Comparison of ENCODE assay signal across 8 mouse cellular contexts in the genomic region with DNA sequence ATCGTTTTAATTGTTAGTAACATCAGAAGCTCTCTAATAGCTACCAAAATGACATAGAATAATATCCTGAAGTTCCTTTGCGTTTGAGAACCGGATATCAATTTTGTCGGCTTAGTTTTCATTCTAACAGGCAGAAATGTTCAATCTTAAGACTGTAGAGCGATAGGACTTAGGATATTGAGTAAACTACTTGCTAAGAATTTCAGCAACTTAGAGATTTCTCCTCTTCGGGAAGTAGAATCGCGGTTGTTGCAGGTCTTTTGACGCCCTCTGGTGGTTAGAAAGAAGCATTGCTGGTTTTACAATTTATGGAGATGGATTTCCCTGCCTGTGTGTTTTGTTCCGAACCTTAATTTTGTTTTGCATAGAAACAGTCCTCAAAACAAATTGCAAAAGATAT. TPM values are rescaled to one million over a fixed set of nuclear protein-coding genes. Genes with fewer than 3 reads are reported as not detected.
A peak's percentile ranks its signal among the peaks of the same experiment; 100 is the strongest.
DNase-seq lines count a peak whose midpoint lies in the region; ATAC-seq and TF ChIP-seq lines count a peak whose summit lies in the region.

No protein-coding gene starts in this region.

- no peak overlapping the region for H3K27ac ChIP-seq in heart, embryonic 16.5 days (ENCODE audit: low read length)
- H3K27ac ChIP-seq in spleen, adult 2 months (ENCODE audit: insufficient read depth, low read length): no peak overlapping the region

- ATAC-seq in heart, embryonic 16.5 days (replicated peaks; ENCODE audit: extremely low read depth, insufficient read depth, low FRiP score): no peak

- intact Hi-C loops in heart, postnatal 36 days (cut with DNase I): loop anchor here (2.0 to 10.0 kb wide), 2 partner anchors 747 to 1015 kb away; partner anchors contain the start of gene Hcn1

- H3K4me1 ChIP-seq in heart, embryonic 16.5 days (ENCODE audit: control insufficient read depth, insufficient read depth, low read length): no peaks in the 10 kb centered on the region
- no peaks in the 10 kb centered on the region for H3K4me1 ChIP-seq in spleen, adult 2 months (ENCODE audit: control insufficient read depth, insufficient read depth, insufficient read length)

- no peak for DNase-seq in heart, postnatal 36 days
- no peak for DNase-seq in spleen, adult 2 months (ENCODE audit: low read depth in 1 of 2, low spot score in 2 of 2)
- no peak for DNase-seq in spleen, postnatal 36 days (ENCODE audit: low spot score in 2 of 2)
- peak; percentile 79 for DNase-seq in embryo, embryonic 10.5 days (ENCODE audit: low spot score)
- DNase-seq in splenic B cell, adult 2 months (ENCODE audit: low read depth, low spot score): peak; percentile 27
- DNase-seq in urinary bladder, postnatal 4 days (ENCODE audit: low spot score in 2 of 2): no peak
- DNase-seq in kidney, postnatal 4 days: no peak

- H3K27me3 ChIP-seq in heart, embryonic 16.5 days (ENCODE audit: control insufficient read depth, insufficient read depth, low read length): no peaks in the 10 kb centered on the region
- no peaks in the 10 kb centered on the region for H3K27me3 ChIP-seq in spleen, adult 2 months (ENCODE audit: control insufficient read depth, insufficient read depth, low read length)
- H3K27me3 ChIP-seq in splenic B cell, adult 2 months (ENCODE audit: control insufficient read depth, insufficient read depth, low read length, poor library complexity, severe bottlenecking): no peaks in the 10 kb centered on the region

- 18% methylated on average over 10 of the region's 10 CpGs for WGBS in heart, embryonic 16.5 days
- 22% methylated on average over 10 of the region's 10 CpGs for WGBS in spleen, adult 2 months

- no peak overlapping the region for H3K9ac ChIP-seq in heart, embryonic 16.5 days (ENCODE audit: low read length)

- peak overlapping the region; percentile 49; the same call in 1 of the 2 replicates for H3K4me2 ChIP-seq in heart, embryonic 16.5 days (ENCODE audit: low read depth, low read length)

- H3K4me3 ChIP-seq in heart, embryonic 16.5 days (ENCODE audit: low read length): no peak overlapping the region
- no peak overlapping the region for H3K4me3 ChIP-seq in spleen, adult 2 months (ENCODE audit: extremely low read depth, insufficient read depth, insufficient read length)

- peak; percentile 11; the same call in 1 of the 2 replicates for TF ChIP-seq CTCF in spleen, adult 2 months (IDR thresholded peaks at IDR 0.05; ENCODE audit: extremely low read depth, insufficient read depth, insufficient read length, insufficient replicate concordance)

- TF ChIP-seq POLR2A in spleen, adult 2 months (IDR thresholded peaks at IDR 0.05; ENCODE audit: low read depth, low read length): no peak

- H3K9me3 ChIP-seq in heart, embryonic 16.5 days (replicated peaks; ENCODE audit: control insufficient read depth, low read length): no peaks in the 10 kb centered on the region

- H3K36me3 ChIP-seq in heart, embryonic 16.5 days (ENCODE audit: control insufficient read depth, insufficient read depth): no peaks in the 10 kb centered on the region
- H3K36me3 ChIP-seq in spleen, adult 2 months (ENCODE audit: control insufficient read depth, insufficient read depth, low read length): no peaks in the 10 kb centered on the region
- no peaks in the 10 kb centered on the region for H3K36me3 ChIP-seq in splenic B cell, adult 2 months (ENCODE audit: control insufficient read depth, insufficient read depth, low read length, poor library complexity, severe bottlenecking)

RNA-seq across cellular contexts. Expression of gene B430218F22Rik, which starts 36.2 kb away (rescaled TPM):
- polyA plus RNA-seq in heart, embryonic 16.5 days (2015; fragmentation: Nextera tagmentation; extraction: Ambion mirVana): 0.75 and 0.76 TPM in 2 replicates
- under 1 TPM in 1 of 2 experiments, not detected in 1; 0.30 TPM for total RNA-seq in heart, postnatal 36 days (2021)
- 0.07 and 0.13 TPM in 2 replicates for polyA plus RNA-seq in spleen, adult 2 months (2012; rRNA removed)

RNA-seq across cellular contexts. Expression of gene Mrps30, which starts 36.8 kb away (rescaled TPM):
- polyA plus RNA-seq in heart, embryonic 16.5 days (2015; fragmentation: Nextera tagmentation; extraction: Ambion mirVana): 31.3 and 38.4 TPM in 2 replicates
- 10 to 100 TPM; 26.3 to 27.6 TPM for total RNA-seq in heart, postnatal 36 days (2021)
- polyA plus RNA-seq in spleen, adult 2 months (2012; rRNA removed): 12.0 and 21.3 TPM in 2 replicates

Comparison
In these comparisons a context has a peak if more than half of its experiments do, and no peak if none do; other contexts are left out.
1. DNase-seq: peak in embryo, embryonic 10.5 days (single experiment) and splenic B cell, adult 2 months (single experiment); none in heart, postnatal 36 days (0 of 2), spleen, adult 2 months (0 of 2), spleen, postnatal 36 days (0 of 2), urinary bladder, postnatal 4 days (0 of 2) and kidney, postnatal 4 days (0 of 2).